Mouse (Mus musculus) spleen, postnatal 0 days (tissue): ENCODE measurements around the gene Slc25a21. TPM values are rescaled to one million over a fixed set of nuclear protein-coding genes. Genes with fewer than 3 reads are reported as not detected.

ENCODE experiments used
- polyA plus RNA-seq: library from polyadenylated mRNA; unstranded; fragments of >200 nt; fragmentation: Nextera tagmentation; extraction: Ambion mirVana; gene quantifications from 2 replicates; pipeline ENCODE4 v1.2.1, GENCODE M21; 2015

Slc25a21 gene
- 33.6 and 38.2 TPM in 2 replicates for polyA plus RNA-seq

DNA sequence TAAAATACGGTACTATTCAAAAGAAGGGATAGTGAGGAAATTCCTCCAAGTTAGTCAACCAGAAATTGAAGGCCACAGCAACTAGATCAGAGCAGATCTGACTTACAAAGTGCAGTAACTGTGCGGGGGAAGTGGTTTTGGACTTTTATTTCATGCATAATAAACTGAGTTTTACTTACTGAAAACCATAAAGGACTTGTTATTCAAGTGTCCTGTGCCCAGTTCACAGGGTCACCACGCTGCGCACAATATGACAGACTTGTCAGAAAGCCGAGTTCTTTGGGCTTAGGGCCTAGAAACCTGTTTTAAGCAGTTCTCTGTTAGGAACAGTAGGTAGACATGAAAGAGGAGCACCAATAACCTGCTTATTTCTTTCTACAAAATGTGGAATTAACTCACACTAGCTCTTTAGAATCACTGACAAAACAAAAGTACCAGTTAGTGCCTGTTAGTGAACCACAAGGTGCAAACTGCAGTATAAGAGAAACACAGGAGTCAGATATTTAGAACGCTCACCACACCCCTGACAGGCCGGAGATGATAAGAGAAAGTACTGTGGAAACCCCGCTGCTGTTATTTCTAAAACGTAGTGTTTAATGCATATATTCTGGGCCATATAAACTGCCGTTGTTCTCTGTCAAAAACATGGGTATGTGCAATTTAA, at the start of gene Slc25a21:
TSS of gene Slc25a21 (minus strand) at position 110 of the 664 bp plus-strand sequence.

DNA sequence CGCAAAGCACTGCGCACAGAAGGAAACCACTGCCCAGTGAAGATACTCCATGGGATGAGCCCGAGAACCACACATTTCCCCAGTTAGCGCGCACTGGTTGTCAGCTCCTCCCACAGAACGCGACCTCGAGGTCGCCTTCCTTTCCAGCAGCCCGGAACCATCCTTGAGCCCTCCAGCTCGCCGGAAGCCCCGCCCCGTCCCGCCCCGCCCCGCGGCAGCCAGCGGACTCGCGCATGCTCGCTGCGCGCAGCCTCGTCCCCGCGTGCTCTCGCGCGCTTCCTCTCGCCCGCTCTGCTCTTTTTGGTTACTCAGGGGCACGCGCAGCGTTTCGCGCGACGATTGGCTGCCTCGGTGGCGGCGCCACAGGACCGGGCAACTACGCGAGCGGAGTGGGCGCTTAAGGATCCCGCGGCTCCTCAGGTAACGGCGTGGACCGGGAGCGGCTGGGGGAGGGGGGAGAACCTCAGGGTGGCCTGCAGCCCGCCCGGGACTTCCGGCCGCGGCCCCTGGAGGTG, 33.0 kb upstream of the Slc25a21 start, which contains the start of the genes Prps1l3 and Mipol1:
TSS of gene Prps1l3 (plus strand) at position 221 of the 515 bp plus-strand sequence.
TSS of gene Mipol1 (plus strand) at position 236 of the 515 bp plus-strand sequence.

GRCm38 (mm10) chr12:56691427-56692079, 505.7 kb downstream of the Slc25a21 start, which contains the start of gene Pax9:
Pax9 (plus strand) TSS chr12:56691767.

Other genes starting within 250 kb of the Slc25a21 start
- 35.6 and 36.3 TPM in 2 replicates for gene Prps1l3, start 32.9 kb upstream of the Slc25a21 start, polyA plus RNA-seq
- gene Mipol1, start 33.0 kb upstream of the Slc25a21 start, polyA plus RNA-seq, result 4.1 and 5.0 TPM in 2 replicates